Mouse (Mus musculus): Measurements from ENCODE around the gene Olfr1162. TPM values are rescaled to one million over a fixed set of nuclear protein-coding genes. Genes with fewer than 3 reads are reported as not detected.
"Not testable (repeated sequence)": the region's sequence is repeated elsewhere in the genome, so short reads cannot be mapped to it uniquely, and the experiment has no call there.

The Olfr1162 gene
- polyA plus RNA-seq (2015; fragmentation: Nextera tagmentation; extraction: Ambion mirVana): not detected in 2 replicates

DNA sequence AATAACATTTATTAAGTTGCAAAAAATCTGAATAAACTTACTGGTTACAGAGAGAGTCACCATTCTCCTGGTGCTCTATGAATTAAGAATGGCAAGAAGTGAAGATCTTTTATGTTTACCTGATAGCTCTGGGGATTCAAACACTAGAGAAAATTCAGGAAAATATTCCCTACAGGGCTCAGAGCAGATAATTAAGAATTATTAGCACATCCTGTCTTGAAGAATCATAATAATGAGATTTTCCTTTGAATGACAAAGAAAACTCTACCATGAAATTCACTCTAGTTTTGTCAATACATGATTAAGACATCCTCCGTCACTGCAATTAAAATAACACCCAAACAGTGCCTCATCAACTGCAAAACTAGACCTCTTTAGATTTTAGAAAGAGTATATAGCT, at the start of gene Olfr1162:
Olfr1162 (minus strand) TSS at position 101 of the 400 bp plus-strand sequence.
- Histone ChIP-seq H3K27me3 (replicated peaks) (no peaks in the 10 kb centered on the region), H3K9ac (no peak within 1 kb of the TSS), H3K36me3 (no peaks in the 10 kb centered on the region), H3K4me3 (no peak within 1 kb of the TSS), H3K9me3 (no peaks in the 10 kb centered on the region), H3K4me1 (no peaks in the 10 kb centered on the region), H3K27ac (replicated peaks) (no peak within 1 kb of the TSS), H3K4me2 (no peak within 1 kb of the TSS)
- WGBS: 82% methylated on average over 1 of the region's 1 CpGs
- ATAC-seq (ENCODE audit: extremely low read depth, insufficient number of reproducible peaks, low FRiP score, low TSS enrichment): no peak

DNA sequence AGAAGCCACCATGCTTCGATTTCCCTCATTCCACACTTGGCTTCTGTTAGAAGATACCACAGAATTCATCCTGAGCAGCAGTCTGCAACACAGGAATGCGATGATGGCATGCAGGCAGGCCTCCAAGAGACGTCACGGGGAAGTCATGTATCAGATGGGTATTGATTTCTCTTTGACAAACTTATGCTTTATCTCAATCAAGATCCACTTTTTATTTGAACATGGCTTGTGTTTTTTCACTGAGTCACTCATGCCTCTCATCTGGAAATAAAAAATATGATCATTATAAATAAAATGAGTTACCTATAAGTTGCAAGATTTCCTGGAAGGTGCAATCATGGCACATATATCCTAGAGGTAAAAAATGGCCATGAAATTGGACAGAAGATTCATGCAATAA, 42.9 kb upstream of the Olfr1162 start, which contains the start of gene Olfr1164:
Olfr1164 (minus strand) TSS at position 101 of the 400 bp plus-strand sequence.
- H3K27me3 ChIP-seq (replicated peaks): no peaks in the 10 kb centered on the region
- no peak within 1 kb of the TSS for H3K4me2 ChIP-seq
- no peaks in the 10 kb centered on the region for H3K4me1 ChIP-seq
- H3K27ac ChIP-seq (replicated peaks): no peak within 1 kb of the TSS
- 58% methylated on average over 4 of the region's 4 CpGs for WGBS
- H3K9me3 ChIP-seq: no peaks in the 10 kb centered on the region
- no peak within 1 kb of the TSS for H3K9ac ChIP-seq
- no peak within 1 kb of the TSS for H3K4me3 ChIP-seq
- ATAC-seq (ENCODE audit: extremely low read depth, insufficient number of reproducible peaks, low FRiP score, low TSS enrichment): no peak
- H3K36me3 ChIP-seq: no peaks in the 10 kb centered on the region

DNA sequence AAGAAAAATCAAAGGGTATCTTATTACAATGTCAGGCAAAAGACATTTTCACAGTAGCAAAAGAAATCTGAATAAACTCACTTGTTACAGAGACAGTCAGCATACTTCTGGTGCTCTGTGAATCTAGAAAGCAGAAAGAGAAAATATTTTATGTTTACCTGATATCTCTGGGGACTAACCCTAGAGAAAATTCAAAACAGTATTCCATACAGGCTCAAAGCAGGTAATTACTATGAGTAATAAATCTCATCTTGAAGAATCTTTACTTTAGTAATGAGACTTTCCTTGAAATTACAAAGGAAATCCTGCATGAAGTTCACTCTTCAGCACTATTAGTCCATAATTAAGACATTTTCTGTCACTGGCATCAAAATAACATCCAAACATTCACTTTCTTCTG, 20.8 kb upstream of the Olfr1162 start, which contains the start of gene Olfr1163:
Olfr1163 (minus strand) TSS at position 101 of the 400 bp plus-strand sequence.
- H3K9me3 ChIP-seq: no peaks in the 10 kb centered on the region
- no peak for ATAC-seq (ENCODE audit: extremely low read depth, insufficient number of reproducible peaks, low FRiP score, low TSS enrichment)
- no peaks in the 10 kb centered on the region for H3K36me3 ChIP-seq
- no peaks in the 10 kb centered on the region for H3K27me3 ChIP-seq (replicated peaks)
- no peak within 1 kb of the TSS for H3K4me3 ChIP-seq
- H3K27ac ChIP-seq (replicated peaks): no peak within 1 kb of the TSS
- no peak within 1 kb of the TSS for H3K4me2 ChIP-seq
- no peak within 1 kb of the TSS for H3K9ac ChIP-seq
- H3K4me1 ChIP-seq: no peaks in the 10 kb centered on the region

DNA sequence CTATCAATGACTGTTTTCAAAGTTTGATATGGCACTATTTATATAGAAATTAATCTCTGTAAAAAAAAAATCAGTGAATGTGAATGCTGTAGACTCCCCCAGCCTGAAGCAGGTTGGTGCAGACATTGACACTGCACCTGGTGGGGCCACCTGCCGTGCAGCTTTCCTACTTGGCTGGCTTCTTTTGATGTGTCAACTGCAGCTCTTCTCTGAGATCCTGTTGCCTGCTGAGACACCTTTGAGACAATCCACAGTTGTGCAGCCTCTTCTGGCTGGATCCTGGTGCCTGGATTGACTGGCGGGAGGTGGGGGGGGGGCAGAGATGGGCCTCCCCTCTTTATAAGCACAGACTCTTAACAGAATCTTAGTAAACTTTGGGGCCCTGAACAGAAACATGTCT, 12.7 kb upstream of the Olfr1162 start:
- Histone ChIP-seq H3K9ac (no peak overlapping the region), H3K36me3 (no peaks in the 10 kb centered on the region), H3K9me3 (no peaks in the 10 kb centered on the region), H3K4me3 (no peak overlapping the region), H3K4me1 (no peaks in the 10 kb centered on the region), H3K27ac (replicated peaks) (no peak overlapping the region), H3K4me2 (no peak overlapping the region), H3K27me3 (replicated peaks) (no peaks in the 10 kb centered on the region)
- WGBS: 79% methylated on average over 2 of the region's 2 CpGs
- no peak for ATAC-seq (ENCODE audit: extremely low read depth, insufficient number of reproducible peaks, low FRiP score, low TSS enrichment)

DNA sequence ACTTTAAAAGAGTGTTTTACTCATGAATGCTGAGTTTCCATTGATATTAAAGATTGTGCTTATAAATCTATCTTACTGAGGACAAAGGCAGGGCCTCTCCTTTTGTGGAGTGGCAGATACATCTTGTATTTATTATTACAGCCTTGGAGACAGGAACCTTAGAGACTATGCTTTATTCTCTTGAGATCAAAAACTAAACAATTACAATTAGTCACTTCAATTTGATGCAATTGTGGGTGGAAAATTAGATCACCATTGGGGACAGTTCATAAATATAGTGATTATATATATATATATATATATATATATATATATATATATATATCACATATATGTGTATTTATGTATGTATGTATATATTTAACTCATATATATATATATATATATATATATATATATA, 13.3 kb downstream of the Olfr1162 start, which contains the start of gene Olfr73:
Olfr73 (minus strand) TSS at position 101 of the 400 bp plus-strand sequence.
- H3K4me1 ChIP-seq: no peaks in the 10 kb centered on the region
- no peak for ATAC-seq (ENCODE audit: extremely low read depth, insufficient number of reproducible peaks, low FRiP score, low TSS enrichment)
- no peaks in the 10 kb centered on the region for H3K27me3 ChIP-seq (replicated peaks)
- no peak within 1 kb of the TSS for H3K9ac ChIP-seq
- no peak within 1 kb of the TSS for H3K4me3 ChIP-seq
- H3K27ac ChIP-seq (replicated peaks): no peak within 1 kb of the TSS
- no peak within 1 kb of the TSS for H3K4me2 ChIP-seq
- H3K9me3 ChIP-seq: no peaks in the 10 kb centered on the region
- no peaks in the 10 kb centered on the region for H3K36me3 ChIP-seq

DNA sequence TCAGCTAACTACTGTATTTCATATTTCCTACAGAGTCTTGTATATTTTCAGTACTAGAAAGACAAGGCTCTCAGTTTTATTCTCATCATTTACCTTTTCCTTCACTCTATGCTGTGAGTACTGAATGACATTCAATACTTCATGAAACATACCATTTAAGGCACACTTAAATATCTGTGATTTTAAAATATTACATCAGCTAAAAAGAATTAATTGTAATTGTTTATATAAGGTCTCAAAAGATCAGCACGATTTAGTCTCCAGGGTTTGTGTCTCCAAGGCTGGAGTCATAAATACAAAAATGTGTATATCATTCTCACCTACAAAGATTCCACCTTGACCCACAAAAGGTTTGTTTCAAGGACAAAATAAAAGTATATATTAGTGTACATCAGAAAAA, 28.5 kb downstream of the Olfr1162 start, which contains the start of gene Olfr1161:
Olfr1161 (plus strand) TSS at position 301 of the 400 bp plus-strand sequence.
- H3K4me3 ChIP-seq; H3K27ac ChIP-seq (replicated peaks); H3K27me3 ChIP-seq (replicated peaks); H3K9ac ChIP-seq; H3K36me3 ChIP-seq; H3K9me3 ChIP-seq; H3K4me1 ChIP-seq; ATAC-seq (ENCODE audit: extremely low read depth, insufficient number of reproducible peaks, low FRiP score, low TSS enrichment); H3K4me2 ChIP-seq: not testable (repeated sequence)
- 81% methylated on average over 1 of the region's 1 CpGs for WGBS

DNA sequence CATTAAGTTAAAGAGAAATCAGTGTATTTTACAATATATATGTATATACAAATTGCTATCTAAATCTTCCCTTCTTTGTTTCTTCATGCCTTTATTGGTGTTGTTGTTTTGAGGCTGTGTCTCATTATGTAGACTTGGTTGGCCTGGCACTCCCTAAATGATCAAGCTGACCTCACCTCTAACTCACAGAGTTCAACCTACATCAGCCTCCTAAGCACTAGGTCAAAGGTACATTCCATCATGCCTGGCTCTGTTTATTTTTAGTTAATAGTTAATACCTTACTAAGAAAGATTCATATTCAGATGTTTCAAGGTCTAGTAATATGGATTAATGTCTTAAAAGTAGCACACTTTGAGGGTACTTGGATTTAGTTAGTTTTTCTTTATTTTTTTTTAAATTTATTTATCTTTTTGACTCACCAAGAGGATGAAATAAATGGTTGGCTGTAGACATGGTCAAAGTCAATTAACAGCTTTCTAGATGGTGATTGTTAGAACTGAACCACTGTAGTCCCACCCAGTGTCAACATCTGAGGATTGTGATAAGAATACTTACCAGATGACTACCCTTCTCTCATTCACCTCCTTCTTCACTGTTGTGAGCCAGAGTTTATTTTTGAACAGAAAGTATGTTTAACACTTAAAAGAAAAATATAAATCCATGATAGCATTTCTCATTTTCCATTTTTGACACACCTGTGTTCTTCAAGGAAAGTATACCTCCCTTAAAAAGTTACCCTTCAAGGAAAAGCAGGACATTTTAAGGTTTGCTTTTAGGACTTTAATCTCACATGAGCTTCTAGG, 43.2 kb downstream of the Olfr1162 start, which contains the start of gene Olfr1160:
Olfr1160 (minus strand) TSS at position 754 of the 804 bp plus-strand sequence.
- H3K36me3 ChIP-seq: no peaks in the 10 kb centered on the region
- no peak within 1 kb of the TSS for H3K4me3 ChIP-seq
- ATAC-seq (ENCODE audit: extremely low read depth, insufficient number of reproducible peaks, low FRiP score, low TSS enrichment): no peak
- H3K27me3 ChIP-seq (replicated peaks): no peaks in the 10 kb centered on the region
- no peaks in the 10 kb centered on the region for H3K4me1 ChIP-seq
- H3K9ac ChIP-seq: no peak within 1 kb of the TSS
- H3K27ac ChIP-seq (replicated peaks): no peak within 1 kb of the TSS
- H3K4me2 ChIP-seq: no peak within 1 kb of the TSS
- no peaks in the 10 kb centered on the region for H3K9me3 ChIP-seq

Other genes with a start within 250 kb of the Olfr1162 start
- gene Olfr1145, start 241.3 kb downstream of the Olfr1162 start, polyA plus RNA-seq (2015; fragmentation: Nextera tagmentation; extraction: Ambion mirVana): not detected in 2 replicates
- gene Olfr1148, start 220.6 kb downstream of the Olfr1162 start, polyA plus RNA-seq (2015; fragmentation: Nextera tagmentation; extraction: Ambion mirVana): not detected in 2 replicates
- gene Olfr1150-ps1, start 207.1 kb downstream of the Olfr1162 start, polyA plus RNA-seq (2015; fragmentation: Nextera tagmentation; extraction: Ambion mirVana): not detected in 2 replicates
- gene Olfr1151, start 195.3 kb downstream of the Olfr1162 start, polyA plus RNA-seq (2015; fragmentation: Nextera tagmentation; extraction: Ambion mirVana): not detected in 2 replicates
- not detected in 2 replicates for gene Olfr1152, start 184.6 kb downstream of the Olfr1162 start, polyA plus RNA-seq (2015; fragmentation: Nextera tagmentation; extraction: Ambion mirVana)
- gene Olfr1153, start 156.2 kb downstream of the Olfr1162 start, polyA plus RNA-seq (2015; fragmentation: Nextera tagmentation; extraction: Ambion mirVana): not detected in 2 replicates
- not detected in 2 replicates for gene Olfr1154, start 146.0 kb downstream of the Olfr1162 start, polyA plus RNA-seq (2015; fragmentation: Nextera tagmentation; extraction: Ambion mirVana)
- gene Olfr1155, start 106.0 kb downstream of the Olfr1162 start, polyA plus RNA-seq (2015; fragmentation: Nextera tagmentation; extraction: Ambion mirVana): not detected in 2 replicates
- gene Olfr1156, start 98.0 kb downstream of the Olfr1162 start, polyA plus RNA-seq (2015; fragmentation: Nextera tagmentation; extraction: Ambion mirVana): not detected in 2 replicates
- not detected in 2 replicates for gene Olfr1157, start 82.8 kb downstream of the Olfr1162 start, polyA plus RNA-seq (2015; fragmentation: Nextera tagmentation; extraction: Ambion mirVana)
- not detected in 2 replicates for gene Olfr74, start 76.5 kb downstream of the Olfr1162 start, polyA plus RNA-seq (2015; fragmentation: Nextera tagmentation; extraction: Ambion mirVana)
- gene Olfr1158, start 61.0 kb downstream of the Olfr1162 start, polyA plus RNA-seq (2015; fragmentation: Nextera tagmentation; extraction: Ambion mirVana): not detected in 2 replicates
- gene Olfr1160, start 42.9 kb downstream of the Olfr1162 start, polyA plus RNA-seq (2015; fragmentation: Nextera tagmentation; extraction: Ambion mirVana): not detected in 2 replicates
- not detected in 2 replicates for gene Olfr1161, start 28.4 kb downstream of the Olfr1162 start, polyA plus RNA-seq (2015; fragmentation: Nextera tagmentation; extraction: Ambion mirVana)
- not detected in 2 replicates for gene Olfr73, start 13.4 kb downstream of the Olfr1162 start, polyA plus RNA-seq (2015; fragmentation: Nextera tagmentation; extraction: Ambion mirVana)
- not detected in 2 replicates for gene Olfr1163, start 20.7 kb upstream of the Olfr1162 start, polyA plus RNA-seq (2015; fragmentation: Nextera tagmentation; extraction: Ambion mirVana)
- not detected in 2 replicates for gene Olfr1164, start 42.8 kb upstream of the Olfr1162 start, polyA plus RNA-seq (2015; fragmentation: Nextera tagmentation; extraction: Ambion mirVana)
- gene Olfr1166, start 77.1 kb upstream of the Olfr1162 start, polyA plus RNA-seq (2015; fragmentation: Nextera tagmentation; extraction: Ambion mirVana): not detected in 2 replicates
- not detected in 2 replicates for gene Olfr1167, start 104.1 kb upstream of the Olfr1162 start, polyA plus RNA-seq (2015; fragmentation: Nextera tagmentation; extraction: Ambion mirVana)
- gene Olfr1168, start 130.8 kb upstream of the Olfr1162 start, polyA plus RNA-seq (2015; fragmentation: Nextera tagmentation; extraction: Ambion mirVana): not detected in 2 replicates
- gene Olfr1170, start 177.2 kb upstream of the Olfr1162 start, polyA plus RNA-seq (2015; fragmentation: Nextera tagmentation; extraction: Ambion mirVana): not detected in 2 replicates
- gene Olfr1173, start 228.7 kb upstream of the Olfr1162 start, polyA plus RNA-seq (2015; fragmentation: Nextera tagmentation; extraction: Ambion mirVana): not detected in 2 replicates